Mouse (Mus musculus): Measurements from ENCODE around the gene Med25.

GRCm38 (mm10) chr7:44894175-44894574, 1.7 kb upstream of the Med25 start:
- TF ChIP-seq EP300 (IDR thresholded peaks at IDR 0.05; ENCODE audit: low read depth): no peak
- TF ChIP-seq CTCF (IDR thresholded peaks at IDR 0.05; ENCODE audit: low read depth): no peak

Data from liver, postnatal 0 days (tissue).